Mouse (Mus musculus) forebrain, embryonic 10.5 days (tissue): Measurements from ENCODE around the gene Ear14. TPM values are rescaled to one million over a fixed set of nuclear protein-coding genes. Genes with fewer than 3 reads are reported as not detected.

Experiments
- polyA plus RNA-seq: library from polyadenylated mRNA; unstranded; fragments of >200 nt; fragmentation: Nextera tagmentation; extraction: Ambion mirVana; gene quantifications from 2 replicates; pipeline ENCODE4 v1.2.1, GENCODE M21; 2016

The Ear14 gene
- polyA plus RNA-seq, 1 experiment from 2014 or later = not detected

Other genes with a start within 250 kb of the Ear14 start
- 0.73 and 1.3 TPM in 2 replicates for gene Pnp2, start 247.4 kb upstream of the Ear14 start, polyA plus RNA-seq
- gene Rnase10, start 195.6 kb upstream of the Ear14 start, polyA plus RNA-seq = not detected in 2 replicates
- gene Rnase9, start 161.5 kb upstream of the Ear14 start, polyA plus RNA-seq = not detected in 2 replicates
- gene Rnase11, start 153.2 kb upstream of the Ear14 start, polyA plus RNA-seq = not detected in 2 replicates
- gene Rnase12, start 145.7 kb upstream of the Ear14 start, polyA plus RNA-seq = not detected in 2 replicates
- gene Olfr750, start 129.0 kb upstream of the Ear14 start, polyA plus RNA-seq = not detected in 2 replicates
- gene Rnase4, start 112.3 kb upstream of the Ear14 start, polyA plus RNA-seq = 6.6 and 6.8 TPM in 2 replicates
- gene Ang, start 112.2 kb upstream of the Ear14 start, polyA plus RNA-seq = 1.7 and 1.9 TPM in 2 replicates
- gene Eddm3b, start 89.0 kb upstream of the Ear14 start, polyA plus RNA-seq = 0.28 TPM in 1 of 2 replicates, not detected in the other
- 0.26 and 0.30 TPM in 2 replicates for gene Rnase6, start 79.5 kb upstream of the Ear14 start, polyA plus RNA-seq
- gene Rnase1, start 56.6 kb upstream of the Ear14 start, polyA plus RNA-seq = not detected in 2 replicates
- gene Rnase2b, start 41.1 kb upstream of the Ear14 start, polyA plus RNA-seq = not detected in 2 replicates
- not detected in 2 replicates for gene Ang2, start 4.2 kb upstream of the Ear14 start, polyA plus RNA-seq
- not detected in 2 replicates for gene Rnase2a, start 52.7 kb downstream of the Ear14 start, polyA plus RNA-seq
- not detected in 2 replicates for gene Gm7247, start 158.4 kb downstream of the Ear14 start, polyA plus RNA-seq
- gene Vmn2r88, start 207.4 kb downstream of the Ear14 start, polyA plus RNA-seq = not detected in 2 replicates
- not detected in 2 replicates for gene Vmn2r89, start 248.5 kb downstream of the Ear14 start, polyA plus RNA-seq